Mouse (Mus musculus): ENCODE measurements around the gene Ociad1. TPM values are rescaled to one million over a fixed set of nuclear protein-coding genes. Genes with fewer than 3 reads are reported as not detected.

The Ociad1 gene
- polyA plus RNA-seq, 1 experiment from 2014 or later, result 323 TPM

DNA sequence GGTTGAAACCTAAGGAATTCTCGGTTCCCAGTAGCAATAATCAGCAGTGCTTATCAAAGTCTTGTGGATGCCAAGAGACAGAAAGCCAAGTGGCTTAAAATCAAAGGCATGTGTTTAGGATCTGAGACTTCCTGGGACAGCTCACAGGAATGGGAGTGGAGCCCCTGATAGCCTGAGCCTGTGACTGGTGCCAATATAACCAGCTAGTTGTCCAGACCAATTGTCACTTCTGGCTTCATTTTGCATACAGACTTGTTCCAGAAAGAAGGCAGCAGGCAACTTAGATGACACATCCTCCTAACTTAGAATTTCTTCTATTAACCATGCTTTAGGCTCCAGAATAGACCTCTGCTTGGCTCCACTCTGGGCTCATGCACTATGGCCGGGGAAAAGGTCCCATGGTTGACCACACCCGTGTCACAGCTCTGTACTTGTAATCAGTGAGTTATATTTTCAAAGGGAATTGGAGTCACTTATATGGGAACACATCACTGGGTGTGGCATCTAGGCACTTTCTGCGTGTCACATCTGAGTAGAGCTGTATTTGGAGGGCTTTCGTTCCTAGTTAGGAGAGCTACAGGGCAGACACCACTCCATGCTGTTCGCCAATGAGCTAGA is 66.7 kb downstream of the Ociad1 start:
- 82% methylated on average over 6 of the region's 6 CpGs for WGBS
- Histone ChIP-seq H3K27ac (ENCODE audit: low read length) (no peak overlapping the region), H3K9me3 (ENCODE audit: control insufficient read depth, low read length) (no peaks in the 10 kb centered on the region), H3K4me2 (ENCODE audit: low read length) (no peak overlapping the region), H3K4me3 (replicated peaks; ENCODE audit: low read length) (no peak overlapping the region), H3K4me1 (replicated peaks; ENCODE audit: control insufficient read depth, insufficient read depth, low read length) (no peaks in the 10 kb centered on the region), H3K27me3 (replicated peaks; ENCODE audit: control insufficient read depth, insufficient read depth, low read length) (no peaks in the 10 kb centered on the region), H3K9ac (replicated peaks; ENCODE audit: low read depth, low read length) (no peak overlapping the region), H3K36me3 (ENCODE audit: control insufficient read depth, insufficient read depth) (no peaks in the 10 kb centered on the region)
- no peak for ATAC-seq

DNA sequence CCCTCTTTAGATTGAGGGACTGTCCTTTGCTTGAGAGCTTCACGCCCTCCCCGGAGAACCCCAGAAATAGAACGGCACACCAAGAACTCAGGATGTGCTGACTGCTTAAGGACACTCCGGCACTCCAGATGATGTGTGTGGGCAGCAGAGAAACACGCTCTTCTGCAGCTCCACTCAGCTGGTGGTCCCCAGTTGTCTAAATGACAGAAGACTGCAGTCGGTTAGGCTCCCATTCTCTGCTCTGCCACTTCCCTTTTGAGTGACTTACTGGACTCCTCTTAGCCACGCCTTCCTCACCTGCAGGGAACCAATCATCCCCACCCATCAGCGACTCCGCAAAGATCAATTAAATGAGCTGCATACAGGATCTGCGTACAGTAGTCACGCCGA is 67.2 kb downstream of the Ociad1 start:
- no peaks in the 10 kb centered on the region for H3K27me3 ChIP-seq (replicated peaks; ENCODE audit: control insufficient read depth, insufficient read depth, low read length)
- no peak overlapping the region for H3K4me3 ChIP-seq (replicated peaks; ENCODE audit: low read length)
- H3K4me1 ChIP-seq (replicated peaks; ENCODE audit: control insufficient read depth, insufficient read depth, low read length), result no peaks in the 10 kb centered on the region
- ATAC-seq, result no peak
- H3K9me3 ChIP-seq (ENCODE audit: control insufficient read depth, low read length), result no peaks in the 10 kb centered on the region
- no peak overlapping the region for H3K9ac ChIP-seq (replicated peaks; ENCODE audit: low read depth, low read length)
- peak overlapping the region; percentile 10; the same call in 1 of the 2 replicates for H3K4me2 ChIP-seq (ENCODE audit: low read length)
- H3K36me3 ChIP-seq (ENCODE audit: control insufficient read depth, insufficient read depth), result no peaks in the 10 kb centered on the region
- no peak overlapping the region for H3K27ac ChIP-seq (ENCODE audit: low read length)
- WGBS, result 45% methylated on average over 12 of the region's 12 CpGs

DNA sequence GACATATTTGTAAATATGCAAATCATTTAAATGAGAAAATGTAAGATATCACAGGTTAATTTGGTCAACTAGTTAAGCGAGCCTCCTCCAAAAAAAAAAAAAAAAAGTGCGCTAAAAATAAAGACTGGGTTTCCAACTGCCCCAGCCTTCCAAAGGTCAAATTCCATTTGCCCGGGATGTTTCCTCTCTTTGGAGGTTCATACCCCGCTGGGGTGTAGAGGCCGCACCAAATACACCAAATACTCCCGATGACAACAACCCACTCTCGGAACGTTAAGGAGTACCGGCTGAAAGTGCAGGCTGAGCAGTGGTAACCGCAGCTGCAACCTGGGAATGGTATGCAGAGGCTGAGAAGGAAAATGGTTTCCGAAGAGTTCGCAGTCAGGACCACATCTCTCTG is 67.7 kb downstream of the Ociad1 start:
- no peaks in the 10 kb centered on the region for H3K27me3 ChIP-seq (replicated peaks; ENCODE audit: control insufficient read depth, insufficient read depth, low read length)
- H3K36me3 ChIP-seq (ENCODE audit: control insufficient read depth, insufficient read depth), result no peaks in the 10 kb centered on the region
- H3K27ac ChIP-seq (ENCODE audit: low read length), result no peak overlapping the region
- 37% methylated on average over 12 of the region's 12 CpGs for WGBS
- peak overlapping the region; percentile 10; the same call in 1 of the 2 replicates for H3K4me2 ChIP-seq (ENCODE audit: low read length)
- no peak overlapping the region for H3K9ac ChIP-seq (replicated peaks; ENCODE audit: low read depth, low read length)
- H3K9me3 ChIP-seq (ENCODE audit: control insufficient read depth, low read length), result no peaks in the 10 kb centered on the region
- H3K4me1 ChIP-seq (replicated peaks; ENCODE audit: control insufficient read depth, insufficient read depth, low read length), result no peaks in the 10 kb centered on the region
- no peak overlapping the region for H3K4me3 ChIP-seq (replicated peaks; ENCODE audit: low read length)
- no peak for ATAC-seq

DNA sequence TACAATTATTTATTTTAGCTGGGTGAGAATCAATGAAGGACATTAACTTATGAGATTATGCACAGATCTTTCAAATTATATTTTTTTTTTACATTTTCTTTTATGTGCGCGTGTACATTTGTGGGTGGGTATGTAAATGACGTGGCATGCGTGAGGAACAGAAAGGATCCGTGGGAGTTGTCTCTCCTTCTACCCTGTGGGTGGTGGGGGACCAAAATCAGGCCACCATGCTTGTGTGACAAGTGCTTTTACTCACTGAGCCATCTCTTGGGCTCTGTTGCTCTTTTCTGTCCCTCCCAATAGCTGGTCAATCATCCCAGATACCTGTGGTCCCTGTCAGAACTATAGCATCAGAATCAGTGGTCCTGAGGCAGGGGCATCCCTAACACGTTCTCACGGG is 69.8 kb downstream of the Ociad1 start:
- H3K4me1 ChIP-seq (replicated peaks; ENCODE audit: control insufficient read depth, insufficient read depth, low read length), result no peaks in the 10 kb centered on the region
- 89% methylated on average over 7 of the region's 7 CpGs for WGBS
- no peaks in the 10 kb centered on the region for H3K36me3 ChIP-seq (ENCODE audit: control insufficient read depth, insufficient read depth)
- no peaks in the 10 kb centered on the region for H3K27me3 ChIP-seq (replicated peaks; ENCODE audit: control insufficient read depth, insufficient read depth, low read length)
- H3K4me3 ChIP-seq (replicated peaks; ENCODE audit: low read length), result no peak overlapping the region
- H3K9ac ChIP-seq (replicated peaks; ENCODE audit: low read depth, low read length), result no peak overlapping the region
- no peaks in the 10 kb centered on the region for H3K9me3 ChIP-seq (ENCODE audit: control insufficient read depth, low read length)
- no peak for ATAC-seq
- no peak overlapping the region for H3K4me2 ChIP-seq (ENCODE audit: low read length)
- H3K27ac ChIP-seq (ENCODE audit: low read length), result no peak overlapping the region

DNA sequence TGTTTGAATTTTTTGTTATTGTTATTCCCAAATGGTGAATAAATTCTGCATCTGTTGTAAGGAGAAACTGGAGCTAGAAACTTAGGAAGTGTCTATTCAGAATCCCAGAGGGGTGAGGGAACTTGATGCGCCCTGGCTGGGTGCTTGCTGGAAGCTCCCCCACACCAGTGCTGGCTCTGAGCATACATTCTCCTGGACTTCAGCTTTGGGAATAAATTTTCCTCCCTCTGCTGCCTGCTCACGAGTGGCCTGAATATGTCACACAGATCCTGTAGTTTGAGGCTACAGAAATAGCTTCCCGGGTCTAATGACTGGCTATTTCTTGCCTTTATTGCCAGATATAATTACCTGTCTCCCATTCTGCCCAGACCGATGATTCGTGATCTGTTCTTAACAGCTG is 70.2 kb downstream of the Ociad1 start:
- H3K9ac ChIP-seq (replicated peaks; ENCODE audit: low read depth, low read length), result no peak overlapping the region
- no peak overlapping the region for H3K27ac ChIP-seq (ENCODE audit: low read length)
- ATAC-seq, result no peak
- H3K4me3 ChIP-seq (replicated peaks; ENCODE audit: low read length), result no peak overlapping the region
- no peak overlapping the region for H3K4me2 ChIP-seq (ENCODE audit: low read length)
- H3K4me1 ChIP-seq (replicated peaks; ENCODE audit: control insufficient read depth, insufficient read depth, low read length), result no peaks in the 10 kb centered on the region
- no peaks in the 10 kb centered on the region for H3K27me3 ChIP-seq (replicated peaks; ENCODE audit: control insufficient read depth, insufficient read depth, low read length)
- no peaks in the 10 kb centered on the region for H3K36me3 ChIP-seq (ENCODE audit: control insufficient read depth, insufficient read depth)
- H3K9me3 ChIP-seq (ENCODE audit: control insufficient read depth, low read length), result no peaks in the 10 kb centered on the region
- WGBS, result 86% methylated on average over 5 of the region's 5 CpGs

Other genes starting within 250 kb of the Ociad1 start
- 48.4 and 50.7 TPM in 2 replicates for gene Fryl, start 36.2 kb upstream of the Ociad1 start, polyA plus RNA-seq (2015; fragmentation: Nextera tagmentation; extraction: Ambion mirVana)
- 21.5 and 22.6 TPM in 2 replicates for gene Ociad2, start 48.2 kb downstream of the Ociad1 start, polyA plus RNA-seq (2015; fragmentation: Nextera tagmentation; extraction: Ambion mirVana)
- 0.17 TPM in 1 of 2 replicates, not detected in the other for gene Cwh43, start 113.3 kb downstream of the Ociad1 start, polyA plus RNA-seq (2015; fragmentation: Nextera tagmentation; extraction: Ambion mirVana)
- 46.5 and 51.4 TPM in 2 replicates for gene Dcun1d4, start 188.2 kb downstream of the Ociad1 start, polyA plus RNA-seq (2015; fragmentation: Nextera tagmentation; extraction: Ambion mirVana)